Mouse (Mus musculus): ENCODE measurements around the gene Ryr3.

Gene Ryr3

DNA sequence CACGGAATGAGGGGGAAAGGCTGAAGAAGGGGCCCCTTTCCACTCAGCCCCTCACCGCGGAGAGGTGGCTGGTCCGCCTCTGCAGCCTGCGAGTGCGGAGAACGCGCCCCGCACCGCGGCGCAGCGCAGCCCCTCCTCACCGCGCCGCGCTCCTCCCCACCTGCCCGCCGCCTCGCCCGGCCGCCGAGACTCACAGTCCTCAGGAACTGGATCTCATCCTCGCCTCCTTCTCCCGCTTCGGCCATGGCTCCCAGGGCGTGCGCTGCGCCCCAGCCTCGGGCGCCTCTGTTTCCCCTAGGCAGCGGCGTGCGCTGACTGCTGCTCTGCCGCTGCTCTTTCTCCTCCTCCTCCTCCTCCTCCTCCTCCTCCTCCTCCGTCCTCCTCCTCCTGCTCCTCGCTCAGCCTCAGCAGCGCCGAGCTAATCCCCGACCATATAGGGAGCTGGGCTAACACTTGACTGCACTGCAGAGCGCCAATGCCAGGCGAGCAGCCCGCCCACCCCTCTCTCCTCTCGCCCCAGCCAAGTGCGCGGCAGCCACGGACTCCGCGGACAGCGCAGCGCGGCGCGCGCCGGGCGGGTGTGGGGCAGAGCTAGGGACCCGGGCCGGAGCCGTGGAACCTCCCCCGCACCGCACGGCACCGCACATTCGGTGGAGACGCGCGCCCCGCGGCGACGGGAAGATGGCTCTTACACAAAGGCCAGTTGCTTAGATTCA is at the start of gene Ryr3:
TSS of gene Ryr3 (minus strand) at position 351 of the 716 bp plus-strand sequence.
- no peak for DNase-seq

DNA sequence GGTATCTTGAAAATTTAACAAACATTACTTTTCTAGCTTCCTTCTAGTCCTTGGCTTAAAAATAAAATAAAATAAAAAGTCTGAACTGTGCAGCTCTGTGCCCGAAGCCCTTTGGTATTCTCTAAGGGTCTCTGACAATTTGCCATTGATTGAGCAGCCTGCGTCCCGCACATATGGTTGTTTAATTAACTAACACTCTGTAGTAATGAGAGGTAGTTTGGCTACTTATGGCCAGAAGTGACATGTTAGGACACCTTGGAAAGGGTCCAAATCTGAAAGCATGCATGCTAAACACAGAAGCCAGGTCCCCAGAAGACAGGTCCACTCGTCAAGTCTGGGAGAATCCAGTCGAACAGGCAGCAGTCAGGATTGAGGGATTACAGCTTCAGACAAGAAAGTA is 22.0 kb upstream of the Ryr3 start:
- no peak for DNase-seq

DNA sequence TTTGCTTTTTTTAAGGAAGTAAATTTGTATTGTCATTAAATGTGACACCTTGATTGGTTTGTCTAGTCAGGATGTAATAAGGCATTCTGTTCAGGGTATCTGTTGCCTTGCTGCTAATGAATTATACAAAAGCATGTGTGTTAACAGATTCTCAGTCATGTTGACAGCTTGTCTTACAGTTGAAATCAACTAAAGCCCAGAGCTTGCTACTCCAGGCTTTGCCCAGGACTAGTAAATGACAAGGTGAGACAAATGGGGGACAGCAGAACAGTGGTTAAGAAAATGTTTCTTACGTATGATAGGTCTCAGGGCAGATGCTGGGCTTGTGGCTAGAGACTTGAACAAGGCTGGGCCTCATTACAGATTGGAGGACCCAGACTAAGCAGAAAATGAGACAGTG is 20.1 kb upstream of the Ryr3 start:
- no peak for DNase-seq

DNA sequence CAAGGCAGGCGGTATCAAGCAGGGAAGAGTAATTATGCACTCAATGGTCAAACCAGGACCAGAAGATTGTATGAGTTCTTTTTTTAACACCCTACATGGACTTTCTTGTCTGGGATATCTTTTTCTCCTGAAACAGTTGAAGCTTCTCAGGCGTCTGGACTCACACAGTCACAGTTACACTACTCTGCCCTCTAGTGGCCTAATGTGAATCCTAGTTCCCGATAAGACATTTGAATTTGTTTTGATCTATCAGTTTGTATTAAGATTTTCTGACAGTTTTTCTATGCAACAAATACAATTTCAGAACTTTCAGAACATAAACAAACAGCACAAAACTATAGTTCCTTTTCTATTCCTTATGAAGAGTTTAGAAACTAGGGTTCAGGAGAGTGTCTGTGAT is 17.7 kb upstream of the Ryr3 start:
- no peak for DNase-seq

DNA sequence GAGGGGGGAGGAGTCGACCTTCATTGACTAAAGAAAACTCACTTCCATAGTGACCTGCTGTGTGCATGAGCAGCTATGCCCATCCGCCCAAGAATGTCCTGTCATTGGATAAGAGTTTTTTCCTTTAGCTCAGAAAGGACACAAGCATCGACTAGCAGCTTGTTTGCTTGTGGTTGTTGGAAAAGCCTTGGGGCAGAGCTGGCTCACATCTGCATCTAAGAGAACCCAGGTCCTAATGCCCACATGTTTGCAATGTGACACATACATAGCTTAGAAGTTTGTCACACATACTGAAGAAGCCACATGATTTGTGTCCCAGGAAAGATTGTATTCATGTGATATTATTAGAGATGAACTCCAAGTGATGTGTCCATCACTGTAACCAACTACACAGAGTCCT is 16.5 kb upstream of the Ryr3 start:
- no peak for DNase-seq

DNA sequence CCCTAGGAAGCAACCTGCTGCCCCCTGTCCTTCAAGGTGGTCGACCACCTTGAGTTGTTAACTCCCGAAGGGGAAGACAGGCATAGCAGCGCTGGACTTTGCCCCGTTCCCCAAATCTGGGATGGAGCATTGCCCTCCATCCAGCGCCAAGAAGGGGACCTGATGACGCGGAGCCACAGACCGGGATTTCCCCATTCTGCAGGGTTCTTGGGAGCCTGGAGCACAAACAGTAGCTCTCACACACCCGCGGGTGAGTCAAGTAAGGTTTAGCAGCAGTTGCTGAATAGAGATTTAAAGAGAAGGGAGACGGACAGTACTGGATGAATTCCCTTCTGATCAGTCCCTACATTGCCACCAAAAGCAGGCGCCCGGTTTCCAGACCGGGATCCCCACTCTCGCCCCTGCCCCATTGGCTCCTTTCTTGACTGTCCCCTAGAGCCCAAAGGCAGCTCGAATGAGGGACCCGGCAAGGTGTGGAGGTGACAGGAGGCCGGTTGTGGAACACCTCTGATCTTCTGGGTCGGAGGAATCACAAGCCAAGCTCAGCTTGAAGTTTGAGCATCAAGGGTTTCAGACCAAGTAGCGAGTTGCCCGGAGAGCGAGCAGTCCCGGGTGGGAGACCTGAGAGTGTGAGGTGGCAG is 671 bp downstream of the Ryr3 start:
- no peak for DNase-seq

DNA sequence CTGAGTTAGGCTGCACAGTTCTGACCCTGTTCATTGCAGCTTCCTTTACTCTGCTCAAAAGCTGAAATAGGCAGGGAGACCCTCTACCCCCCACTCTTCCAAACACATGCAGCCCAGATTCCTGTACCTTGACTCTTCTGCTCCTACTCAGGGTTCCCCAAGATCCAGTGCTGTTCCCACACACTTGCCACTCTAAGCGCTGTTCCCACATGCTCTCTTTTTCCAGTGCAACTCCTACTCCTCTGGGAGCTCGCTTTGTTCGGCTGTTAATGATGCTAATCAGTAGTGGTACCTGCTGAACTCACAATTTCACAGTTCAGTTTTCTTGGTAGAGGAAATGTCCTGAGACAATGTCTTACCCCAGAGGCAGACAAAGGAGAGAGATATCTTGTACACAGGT is 6.9 kb downstream of the Ryr3 start:
- DNase-seq: no peak

DNA sequence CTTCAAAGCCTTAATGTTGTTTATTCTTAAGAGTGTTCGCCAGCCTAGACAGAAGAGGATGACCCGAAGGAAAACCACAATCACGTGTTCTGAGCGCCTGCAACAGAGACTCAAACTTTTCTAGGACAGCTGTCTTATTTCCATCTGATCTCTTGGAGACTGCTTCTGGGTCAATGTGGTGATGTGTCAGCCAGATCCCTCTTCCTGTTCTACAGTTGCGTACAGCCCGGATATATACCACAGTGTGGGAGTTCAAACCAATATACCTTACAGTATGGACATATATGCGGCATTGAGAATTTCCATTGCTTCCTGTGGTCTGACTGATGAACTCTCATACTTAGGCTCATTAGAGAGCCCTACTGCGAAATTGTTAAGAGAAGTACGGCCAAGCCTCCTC is 7.6 kb downstream of the Ryr3 start:
- DNase-seq: no peak

DNA sequence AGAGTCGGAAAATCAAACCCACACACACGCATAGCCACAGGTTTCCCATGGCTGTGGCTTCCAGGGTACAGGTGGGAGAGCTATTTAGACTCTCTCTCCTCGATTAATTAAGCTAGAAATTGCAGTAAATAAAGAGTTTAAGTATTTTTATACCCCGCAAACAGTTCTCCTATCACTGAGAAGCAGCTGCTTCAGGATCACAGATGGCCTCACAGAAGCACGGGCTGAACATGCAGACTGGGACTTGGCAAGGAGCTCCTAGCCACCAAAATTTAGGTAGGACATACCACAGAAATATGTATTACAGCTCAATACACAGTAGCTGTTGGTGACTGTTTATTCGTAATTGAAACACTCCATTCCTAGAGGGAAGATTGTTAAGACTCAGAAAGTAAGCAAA is 14.0 kb downstream of the Ryr3 start:
- DNase-seq: no peak

DNA sequence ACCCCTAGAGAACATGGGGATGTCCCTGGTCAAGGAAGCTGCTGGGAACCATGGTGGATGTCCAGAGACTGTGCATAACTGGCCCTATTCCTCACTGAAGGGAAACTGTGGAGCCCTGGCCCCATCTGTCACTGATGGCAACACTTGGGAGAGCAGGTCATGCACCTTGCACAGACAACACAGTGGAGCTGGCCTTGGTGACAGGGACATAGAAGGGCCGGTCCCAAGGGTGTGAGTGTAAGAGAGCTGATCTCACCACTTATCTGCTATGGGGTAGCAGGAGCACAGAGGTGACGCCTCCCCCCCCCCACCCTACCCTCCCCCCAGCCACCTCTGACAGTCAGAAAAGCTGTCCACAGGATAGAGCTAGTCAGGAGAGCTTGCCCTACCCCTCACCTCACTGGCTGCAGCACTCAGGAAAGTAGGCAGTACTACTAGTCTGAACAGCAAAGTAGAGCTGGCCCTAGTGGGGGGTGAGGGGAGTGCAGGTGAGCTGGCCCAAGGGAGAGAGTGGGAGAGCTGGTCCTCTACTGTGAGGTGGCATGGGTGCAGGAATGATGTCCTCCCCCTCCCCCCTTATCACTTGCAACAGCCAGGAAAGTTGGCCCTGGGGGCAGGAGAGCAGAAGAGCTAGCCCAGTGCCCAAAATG is 17.7 kb downstream of the Ryr3 start:
- DNase-seq: no peak

DNA sequence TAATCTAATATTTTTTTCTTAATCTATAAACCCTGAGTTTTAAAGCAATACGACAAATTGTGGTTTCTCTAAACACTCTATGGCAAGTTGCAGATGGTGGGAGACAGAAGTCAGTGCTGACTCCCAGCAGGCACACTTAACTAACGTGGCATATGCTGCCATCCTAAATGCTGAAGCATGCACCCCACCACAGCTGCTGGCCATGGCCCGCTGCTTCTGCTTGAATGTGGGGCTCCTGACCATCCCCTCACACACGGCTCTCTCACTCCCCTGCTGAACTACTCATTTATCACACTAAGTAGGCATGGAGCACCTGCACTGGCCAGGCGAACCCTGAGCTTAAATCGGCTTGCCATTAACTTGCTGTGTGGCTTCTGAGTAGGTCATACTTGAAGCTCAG is 29.7 kb downstream of the Ryr3 start:
- DNase-seq: no peak

DNA sequence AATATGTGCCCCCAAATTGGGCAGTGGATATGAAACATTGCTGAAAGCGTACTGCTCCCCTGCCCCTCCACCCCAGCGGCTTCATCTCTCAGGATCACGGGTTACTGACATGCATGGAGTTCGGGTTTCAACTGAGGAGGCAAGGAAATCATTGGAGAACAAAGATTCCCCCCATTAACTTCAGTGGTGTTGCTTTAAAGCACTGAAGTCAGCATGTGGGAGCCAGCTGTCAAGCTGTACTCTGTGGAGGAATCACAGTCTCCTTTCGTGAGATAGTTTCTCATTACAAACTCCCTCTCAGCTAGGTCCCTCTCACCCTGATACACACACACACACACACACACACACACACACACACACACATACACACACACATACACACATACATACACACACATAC is 35.2 kb downstream of the Ryr3 start:
- no peak for DNase-seq

DNA sequence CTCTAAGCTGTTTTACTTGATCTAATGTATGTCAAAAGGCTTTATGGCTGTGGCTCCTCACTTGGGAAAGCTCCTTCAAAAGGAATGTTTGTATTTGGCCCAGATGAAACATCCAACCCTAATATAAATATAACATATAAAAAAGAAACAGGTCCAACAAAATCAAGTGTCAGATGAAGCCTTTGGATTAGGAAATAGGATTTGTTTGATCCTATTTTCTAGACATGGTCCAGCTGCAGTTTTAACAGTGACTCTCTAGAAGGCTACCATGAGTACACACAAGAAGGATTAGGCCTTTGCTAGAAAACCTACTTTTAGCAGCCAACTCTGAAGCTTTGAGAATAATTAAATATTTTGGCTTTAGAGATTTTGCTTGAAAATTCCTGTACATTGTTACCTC is 38.8 kb downstream of the Ryr3 start:
- DNase-seq: no peak

DNA sequence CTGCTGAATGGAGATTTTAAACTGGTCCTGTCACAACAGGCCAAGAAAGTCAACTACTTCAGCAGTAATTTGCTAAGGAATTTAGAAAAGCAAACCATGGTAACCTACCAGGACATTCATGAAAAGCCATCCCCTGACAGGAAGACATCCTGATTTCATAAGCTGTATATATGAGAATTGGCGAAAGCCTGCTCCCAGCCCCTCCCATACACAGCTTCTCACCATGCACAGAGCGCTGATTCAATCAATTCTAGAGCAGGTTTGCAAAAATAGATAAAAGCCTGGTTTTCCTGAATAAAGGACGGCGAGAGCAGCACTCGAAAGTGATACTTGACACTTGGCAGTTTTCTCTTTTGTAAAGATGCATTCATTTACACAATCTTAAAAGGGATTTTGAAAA is 40.6 kb downstream of the Ryr3 start:
- no peak for DNase-seq

DNA sequence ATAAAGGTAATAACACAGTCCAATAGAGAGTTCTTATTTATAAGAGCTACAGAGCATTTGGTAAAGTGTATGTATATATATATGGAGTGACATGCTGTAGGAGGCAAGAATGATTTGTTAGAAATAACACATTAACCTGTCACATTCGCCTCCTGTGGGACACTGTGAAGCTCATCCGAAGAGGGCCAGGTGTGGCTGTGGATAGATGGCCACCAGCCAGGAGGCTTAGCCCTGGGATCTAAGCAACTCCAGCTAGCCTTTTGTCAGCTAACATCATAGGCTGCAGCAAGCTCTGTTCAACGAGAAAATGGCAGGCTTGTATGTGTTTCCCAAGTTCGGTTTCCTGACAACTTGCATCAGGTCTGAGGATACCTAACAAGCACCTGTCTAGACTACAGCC is 48.8 kb downstream of the Ryr3 start:
- DNase-seq: no peak

DNA sequence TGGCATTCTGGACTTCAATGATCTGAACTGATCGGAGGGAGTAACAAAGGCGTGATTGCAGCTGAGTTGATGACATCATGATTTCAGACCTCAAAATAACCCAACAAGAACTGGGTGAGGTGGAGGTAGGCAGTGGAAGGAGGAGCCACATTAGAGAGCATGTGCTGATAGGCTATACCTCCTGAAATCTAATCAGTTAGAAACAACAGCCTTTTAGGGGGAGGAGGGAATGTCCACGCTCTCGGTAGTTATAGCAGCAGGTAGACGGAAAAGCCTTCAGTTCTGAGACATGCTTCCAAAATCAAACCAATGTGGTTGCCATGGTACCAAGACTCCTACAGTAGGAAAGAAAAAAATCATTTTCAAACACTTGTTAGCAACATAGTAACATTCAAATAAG is 55.4 kb downstream of the Ryr3 start:
- DNase-seq: no peak

DNA sequence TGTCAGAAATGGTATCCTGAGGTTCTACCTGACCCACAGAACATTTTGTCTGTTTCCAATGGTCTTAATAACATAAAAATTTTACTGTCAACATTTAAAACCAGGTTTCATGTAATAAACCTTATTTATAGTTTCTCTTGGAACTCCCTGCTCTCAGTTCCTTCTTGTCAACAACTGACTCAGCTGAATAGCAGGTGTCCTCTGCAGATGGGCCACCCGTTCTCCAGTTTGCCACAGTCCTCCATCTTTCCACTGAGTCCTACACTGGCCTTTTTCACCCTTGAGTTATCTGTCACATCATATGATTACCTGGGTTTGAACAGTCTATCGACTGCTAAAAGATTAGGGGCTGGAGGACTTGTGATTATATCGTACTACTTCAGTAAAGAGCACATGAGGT is 79.1 kb downstream of the Ryr3 start:
- no peak for DNase-seq

DNA sequence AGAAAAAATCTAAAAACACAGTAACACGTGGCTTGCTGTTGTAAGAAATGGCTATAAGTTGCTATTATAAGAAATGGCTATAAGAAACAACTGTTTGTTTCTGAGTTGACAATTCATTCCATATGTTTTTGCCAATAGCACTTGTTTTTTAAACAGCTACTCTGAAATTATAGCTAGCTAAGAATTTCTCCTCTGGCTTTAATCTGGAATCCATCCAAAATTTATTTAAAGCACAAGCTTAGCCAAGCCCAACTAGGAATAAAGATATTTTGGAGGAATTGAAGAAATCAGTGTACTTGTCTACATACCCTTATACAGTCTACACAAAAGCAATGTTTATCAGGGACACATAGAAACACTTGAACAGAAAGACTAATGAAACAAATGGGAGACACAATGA is 93.4 kb downstream of the Ryr3 start:
- DNase-seq: no peak

DNA sequence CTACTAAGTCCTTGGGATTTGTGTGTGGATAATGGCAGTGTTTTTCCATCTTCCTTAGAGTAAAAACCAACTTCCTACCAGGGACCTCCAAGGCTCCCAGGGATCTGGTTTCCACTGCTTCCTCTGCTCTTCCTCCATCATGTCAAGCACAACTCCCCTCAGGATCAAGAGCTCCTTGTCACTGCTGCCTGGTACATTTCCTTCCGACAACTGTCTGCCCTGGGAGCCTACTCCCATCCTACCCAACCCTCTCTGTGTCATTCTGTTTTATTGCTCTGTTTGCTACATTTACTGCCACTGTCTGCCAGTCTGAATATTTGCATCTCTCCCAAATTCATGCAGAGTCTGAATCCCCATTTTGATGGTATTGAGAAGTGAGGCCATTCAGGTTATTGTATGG is 97.8 kb downstream of the Ryr3 start:
- DNase-seq: no peak

DNA sequence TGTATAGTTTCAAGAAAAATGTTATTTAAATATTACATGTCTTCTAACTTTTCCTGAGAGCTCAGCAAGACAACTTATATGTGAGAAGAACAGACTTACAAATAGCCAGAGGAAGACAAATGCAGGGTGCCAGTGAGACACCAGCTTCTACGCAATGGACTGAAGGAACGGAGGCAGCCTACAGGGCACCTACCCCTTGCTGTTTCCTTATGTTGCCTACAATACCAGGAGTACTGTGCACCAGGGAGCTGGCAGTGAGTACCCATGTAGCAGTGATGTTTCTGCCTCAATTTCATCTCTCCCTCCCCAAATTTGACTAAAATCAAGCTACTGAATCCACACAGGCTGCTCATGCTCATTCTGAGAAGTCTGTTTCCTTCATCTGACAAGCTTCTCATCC is 100.1 kb downstream of the Ryr3 start:
- no peak for DNase-seq

DNA sequence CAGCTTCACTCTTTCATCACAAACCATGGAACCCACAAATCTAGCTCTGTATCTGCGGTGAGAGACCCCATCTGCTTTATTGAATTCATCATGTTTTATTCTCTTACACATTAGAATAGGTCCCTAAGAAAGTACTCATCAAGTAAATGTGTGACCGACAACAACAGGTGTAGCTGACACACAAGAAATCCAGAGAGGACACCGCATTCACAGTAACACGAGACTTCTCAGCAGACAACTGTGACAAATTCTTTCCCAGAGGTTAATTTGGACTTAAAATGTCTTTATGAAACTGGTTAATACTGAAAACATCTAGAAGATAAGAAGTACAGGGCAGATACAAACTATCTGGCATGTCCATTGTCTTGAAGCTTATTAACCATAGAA is 101.0 kb downstream of the Ryr3 start:
- DNase-seq: no peak

DNA sequence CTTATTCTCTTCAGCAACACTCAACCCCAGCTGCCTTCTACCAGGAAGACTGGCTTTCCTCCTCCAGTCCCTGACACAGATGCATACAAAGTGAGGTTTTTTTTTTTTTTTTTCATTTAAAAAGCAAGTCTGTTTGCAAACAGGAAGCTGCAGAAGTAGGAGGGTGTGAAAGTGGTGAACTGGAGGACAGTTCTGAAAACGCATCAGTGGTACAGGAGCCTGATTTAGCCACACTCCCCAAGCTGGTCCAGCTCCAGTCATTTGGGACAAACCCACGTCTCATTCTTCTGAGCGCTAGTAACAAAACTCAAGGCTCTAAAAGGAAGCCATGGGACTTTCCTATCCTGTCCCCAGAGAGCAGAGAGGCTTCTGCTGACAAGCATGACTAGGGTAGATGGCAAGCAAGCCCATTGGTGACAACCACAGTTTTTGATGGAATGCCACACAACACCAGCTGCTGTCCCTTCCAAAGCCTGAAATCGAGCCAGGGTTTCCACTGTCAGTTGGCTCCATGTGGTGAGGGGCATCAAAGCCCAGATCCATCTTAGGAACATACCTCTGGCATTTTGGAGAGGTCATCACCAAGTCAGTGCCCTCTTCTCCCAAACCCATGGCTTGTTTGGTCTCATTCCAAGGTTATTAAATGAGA is 101.5 kb downstream of the Ryr3 start:
- no peak for DNase-seq

DNA sequence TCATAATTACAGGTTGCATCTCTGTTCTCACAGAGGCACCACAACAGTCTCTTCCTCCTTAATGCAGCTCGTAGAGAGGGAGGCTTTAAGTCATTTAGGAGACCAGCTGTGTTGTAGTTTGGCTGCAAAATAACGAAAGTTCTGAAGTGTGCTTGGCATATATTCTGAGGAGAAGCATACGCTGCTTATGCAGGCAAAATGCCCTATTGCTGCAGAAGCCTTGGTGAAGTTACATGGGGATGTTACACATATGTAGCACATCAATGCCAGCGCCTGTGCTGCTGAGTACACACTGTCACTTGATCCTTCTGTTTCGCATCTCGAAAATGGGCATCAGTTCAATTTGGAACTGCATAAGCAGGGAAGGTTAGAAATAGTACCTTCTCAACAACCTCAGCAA is 112.3 kb downstream of the Ryr3 start:
- DNase-seq: no peak

DNA sequence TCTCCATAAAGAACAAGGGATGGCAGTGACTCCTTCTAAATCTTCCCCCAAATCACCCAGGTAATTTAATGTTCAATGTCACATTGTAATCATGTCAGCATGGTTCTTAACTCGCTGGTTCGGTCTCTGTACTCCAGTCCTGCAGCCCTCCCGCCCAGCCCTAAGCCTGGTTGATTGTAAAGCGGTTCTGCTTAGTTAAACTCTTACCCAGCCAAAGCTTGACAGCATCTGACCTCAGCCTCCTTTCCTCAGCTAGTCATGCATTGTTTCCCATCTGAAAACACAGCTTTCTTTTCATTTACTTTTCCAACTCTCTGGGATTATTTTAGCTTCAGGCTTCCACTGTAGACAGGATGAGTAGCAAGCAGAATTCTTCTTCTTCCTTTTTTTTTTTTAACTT is 121.7 kb downstream of the Ryr3 start:
- DNase-seq: no peak
